Mouse (Mus musculus): Measurements from ENCODE around the gene Smg6. TPM values are rescaled to one million over a fixed set of nuclear protein-coding genes. Genes with fewer than 3 reads are reported as not detected.
"Not testable (repeated sequence)": the region's sequence is repeated elsewhere in the genome, so short reads cannot be mapped to it uniquely, and the experiment has no call there.

Gene Smg6
- total RNA-seq, 2 experiments from 2014 or later = 27.2 to 31.2 TPM

GRCm38 (mm10) chr11:74989047-74989446 is 63.4 kb downstream of the Smg6 start:
- DNase-seq (ENCODE audit: low spot score in 2 of 2) = no peak
- intact Hi-C loops (cut with DNase I) = loop anchor here (10.0 kb wide), 1 partner anchor 146 kb away; no protein-coding TSS in a partner anchor

GRCm38 (mm10) chr11:74990501-74990900 is 64.9 kb downstream of the Smg6 start:
- no peak for DNase-seq (ENCODE audit: low spot score in 2 of 2)
- intact Hi-C loops (cut with DNase I) = loop anchor here (5.0 kb wide), 1 partner anchor 302 kb away; no protein-coding TSS in a partner anchor

- intact Hi-C loops (cut with DNase I) = loop anchor here (5.0 kb wide), 1 partner anchor 301 kb away; no protein-coding TSS in a partner anchor
- no peak for DNase-seq (ENCODE audit: low spot score in 2 of 2)
Observed at GRCm38 (mm10) chr11:74991290-74991689, 65.7 kb downstream of the Smg6 start.

DNA sequence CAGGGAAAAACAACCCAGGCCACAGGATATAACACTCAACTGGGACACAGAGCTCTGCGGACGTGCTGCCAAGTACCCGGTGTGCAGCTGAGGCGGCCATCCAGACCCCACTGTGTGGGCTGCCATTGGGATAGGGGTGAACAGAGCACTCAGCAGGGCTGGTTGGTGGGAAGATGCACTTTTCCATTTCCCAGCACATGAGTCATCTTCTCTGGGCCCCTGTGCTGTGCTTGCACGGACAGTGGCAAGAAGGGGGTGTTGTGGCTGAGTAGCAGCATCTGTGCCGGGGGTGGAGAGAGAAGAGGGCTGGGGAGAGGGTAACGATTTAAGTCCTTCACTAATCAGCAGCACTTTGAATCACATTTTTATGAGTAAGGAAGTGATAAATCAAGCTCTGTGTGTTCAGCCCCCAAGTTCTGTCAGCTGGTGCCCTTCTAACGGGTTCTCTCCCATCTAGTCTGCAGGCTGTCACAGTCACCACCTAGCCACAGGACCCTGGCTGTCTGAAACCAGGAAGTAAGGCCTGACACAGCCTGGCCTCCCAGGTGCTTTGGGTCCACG is 66.9 kb downstream of the Smg6 start:
- intact Hi-C loops (cut with DNase I) = loop anchor here (5.0 kb wide), 1 partner anchor 300 kb away; no protein-coding TSS in a partner anchor
- peak; percentile 50 to 60 for DNase-seq (ENCODE audit: low spot score in 2 of 2)

DNA sequence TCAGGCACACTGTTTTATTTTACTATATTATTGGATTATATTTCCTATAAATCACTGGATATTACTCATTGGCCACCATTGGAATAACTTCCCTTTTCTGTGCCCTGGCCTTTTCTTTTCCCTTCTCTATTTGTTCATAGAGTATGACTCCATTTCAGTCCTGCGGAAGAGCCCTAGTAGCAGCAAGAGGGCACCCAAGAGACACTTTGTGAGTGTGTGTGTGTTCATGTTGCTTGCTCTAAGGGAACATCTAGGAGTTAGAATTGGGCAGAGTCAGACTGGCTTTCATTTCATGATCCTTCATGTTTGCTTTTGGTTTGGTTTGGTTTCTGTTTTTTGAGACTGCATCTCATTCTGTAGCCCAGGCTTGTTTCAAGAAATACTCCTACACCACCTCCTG is 68.5 kb downstream of the Smg6 start:
- intact Hi-C loops (cut with DNase I) = loop anchor here (5.0 kb wide), 1 partner anchor 298 kb away; no protein-coding TSS in a partner anchor
- no peak for DNase-seq (ENCODE audit: low spot score in 2 of 2)

- intact Hi-C loops (cut with DNase I) = loop anchor here (5.0 kb wide), 1 partner anchor 297 kb away; no protein-coding TSS in a partner anchor
- DNase-seq (ENCODE audit: low spot score in 2 of 2) = no peak
Observed at GRCm38 (mm10) chr11:74994856-74995255, 69.2 kb downstream of the Smg6 start.

GRCm38 (mm10) chr11:74996482-74996881 is 70.9 kb downstream of the Smg6 start:
- DNase-seq (ENCODE audit: low spot score in 2 of 2) = no peak
- intact Hi-C loops (cut with DNase I) = no loop called here

GRCm38 (mm10) chr11:75000869-75001653 is 75.4 kb downstream of the Smg6 start:
- no peak for DNase-seq (ENCODE audit: low spot score in 2 of 2)
- intact Hi-C loops (cut with DNase I) = no loop called here

GRCm38 (mm10) chr11:75008270-75008669 is 82.6 kb downstream of the Smg6 start:
- intact Hi-C loops (cut with DNase I) = no loop called here
- DNase-seq (ENCODE audit: low spot score in 2 of 2) = no peak

GRCm38 (mm10) chr11:75009537-75009936 is 83.9 kb downstream of the Smg6 start:
- DNase-seq (ENCODE audit: low spot score in 2 of 2); intact Hi-C loops (cut with DNase I): not testable (repeated sequence)

DNA sequence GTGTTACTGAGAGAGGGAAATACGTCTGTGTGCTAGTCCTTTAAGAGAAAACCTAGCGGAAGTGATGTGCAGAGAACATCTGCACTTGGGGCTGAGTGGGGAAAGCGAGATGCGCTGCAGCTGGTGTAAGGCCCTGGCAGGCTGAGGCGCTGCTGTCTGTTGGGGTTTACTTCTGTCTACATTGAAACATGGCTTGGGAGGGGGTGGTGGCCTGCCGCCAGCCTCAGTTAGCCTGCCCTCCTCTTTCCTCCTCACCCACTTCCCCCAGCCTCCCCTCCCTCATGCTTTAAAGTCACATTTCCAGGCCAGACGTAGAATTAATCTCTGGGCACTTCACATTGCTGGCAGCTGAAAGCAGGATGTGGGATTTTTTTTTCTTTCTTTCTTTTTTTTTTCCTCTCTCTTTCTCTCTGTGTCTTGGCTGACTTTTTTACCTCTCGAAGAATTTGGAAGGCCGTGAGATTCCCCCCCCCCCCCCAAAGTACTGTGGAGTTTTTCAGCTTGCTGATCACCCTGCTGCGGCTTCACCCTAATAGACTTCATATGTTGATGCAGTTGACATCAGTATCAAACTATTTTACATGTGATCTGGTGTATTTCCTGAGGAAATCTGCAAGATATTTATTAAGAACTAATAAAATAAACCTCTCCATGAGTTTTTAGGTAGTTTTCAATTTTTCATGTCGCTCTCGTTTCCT is 87.5 kb downstream of the Smg6 start:
- peak; percentile 45 to 51 for DNase-seq (ENCODE audit: low spot score in 2 of 2)
- intact Hi-C loops (cut with DNase I) = no loop called here

DNA sequence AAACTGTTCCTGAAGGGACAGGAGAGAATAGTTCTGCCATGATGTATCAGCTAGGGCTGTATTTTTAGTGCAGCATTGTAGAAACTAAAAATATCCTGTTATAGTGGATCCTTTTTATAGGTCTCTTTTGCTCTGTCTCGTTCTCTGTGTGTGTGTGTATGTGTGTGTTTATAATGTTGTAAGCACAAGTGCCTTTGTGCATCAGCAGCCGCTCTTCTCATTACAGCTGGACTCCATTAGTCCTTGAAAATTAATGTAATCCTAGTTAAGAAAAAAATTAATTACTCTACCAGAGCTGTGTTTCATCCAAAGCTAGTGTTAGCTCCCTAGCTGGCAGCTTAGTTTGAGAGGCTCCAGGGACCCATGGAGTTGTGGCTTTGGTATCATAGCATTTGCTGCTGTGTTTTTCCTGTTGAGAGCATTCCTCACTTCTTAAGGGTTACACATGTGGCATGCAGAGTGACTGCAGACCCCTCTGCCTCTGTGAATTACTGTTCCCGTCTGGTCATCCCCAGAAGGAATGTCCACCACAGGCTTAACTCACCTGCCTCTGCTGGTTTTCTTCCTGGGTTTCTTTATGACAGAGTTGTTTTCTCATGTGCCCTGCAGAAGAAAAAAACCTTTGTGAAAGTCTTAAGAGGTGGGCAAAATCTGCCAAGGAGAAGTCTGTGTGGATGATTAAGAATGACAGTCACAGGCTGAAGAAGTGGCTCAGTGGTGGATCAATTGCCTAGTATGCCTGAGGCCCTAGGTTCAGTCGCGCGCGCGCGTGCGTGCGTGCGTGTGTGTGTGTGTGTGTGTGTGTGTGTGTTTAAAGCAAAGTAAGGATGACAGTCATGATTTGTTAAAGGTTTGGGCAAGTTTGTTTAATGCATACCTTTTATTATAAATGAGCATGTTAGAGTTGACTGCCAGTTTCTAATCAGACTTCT is 88.4 kb downstream of the Smg6 start:
- DNase-seq (ENCODE audit: low spot score in 2 of 2) = no peak
- intact Hi-C loops (cut with DNase I) = no loop called here

DNA sequence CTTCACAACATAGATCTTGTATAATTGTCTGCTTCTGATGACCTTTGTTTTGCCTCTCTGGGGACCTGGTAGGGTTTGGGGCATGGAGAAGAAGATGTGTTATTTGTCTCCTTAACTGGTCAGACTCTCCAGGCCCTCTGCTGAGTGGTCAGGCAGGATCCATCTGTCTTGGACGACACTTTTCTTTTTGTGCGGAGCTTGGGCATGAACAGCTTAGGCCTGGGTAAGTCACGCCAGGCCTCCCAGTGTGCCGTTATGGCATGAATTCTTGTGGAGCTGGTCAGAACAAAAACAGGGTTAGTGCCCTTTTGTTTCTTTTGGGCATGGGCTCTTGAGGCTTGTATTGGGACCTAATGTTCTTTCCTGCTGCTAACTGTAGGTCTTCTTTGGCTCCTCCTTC is 89.2 kb downstream of the Smg6 start:
- no peak for DNase-seq (ENCODE audit: low spot score in 2 of 2)
- intact Hi-C loops (cut with DNase I) = no loop called here

GRCm38 (mm10) chr11:75015453-75015871 is 89.8 kb downstream of the Smg6 start:
- peak in 1 of 2 experiments; percentile 30 for DNase-seq (ENCODE audit: low spot score in 2 of 2)
- intact Hi-C loops (cut with DNase I) = no loop called here

GRCm38 (mm10) chr11:75016309-75016860 is 90.8 kb downstream of the Smg6 start:
- no peak for DNase-seq (ENCODE audit: low spot score in 2 of 2)
- intact Hi-C loops (cut with DNase I) = no loop called here

GRCm38 (mm10) chr11:75017831-75018230 is 92.2 kb downstream of the Smg6 start:
- intact Hi-C loops (cut with DNase I) = no loop called here
- DNase-seq (ENCODE audit: low spot score in 2 of 2) = no peak

DNA sequence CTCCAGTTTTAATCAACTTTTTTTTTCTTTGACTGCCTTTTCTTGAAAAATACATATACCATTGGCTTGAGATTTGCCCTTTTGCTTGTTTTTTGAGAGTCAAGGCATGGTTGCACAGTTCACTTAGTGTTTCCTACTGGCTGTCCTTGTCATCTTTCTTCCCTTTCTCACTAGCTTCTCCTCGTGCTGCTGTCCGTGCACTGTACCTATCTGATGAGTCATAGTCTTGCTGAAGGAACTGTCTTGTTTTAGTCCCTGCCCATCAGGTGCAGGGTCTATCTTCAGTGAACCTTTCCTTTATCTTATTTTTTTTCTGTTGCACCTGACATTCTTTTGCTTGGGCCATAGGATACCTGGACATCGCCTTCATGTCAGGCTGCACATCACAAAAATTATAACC is 101.4 kb downstream of the Smg6 start:
- intact Hi-C loops (cut with DNase I) = no loop called here
- DNase-seq (ENCODE audit: low spot score in 2 of 2) = no peak

DNA sequence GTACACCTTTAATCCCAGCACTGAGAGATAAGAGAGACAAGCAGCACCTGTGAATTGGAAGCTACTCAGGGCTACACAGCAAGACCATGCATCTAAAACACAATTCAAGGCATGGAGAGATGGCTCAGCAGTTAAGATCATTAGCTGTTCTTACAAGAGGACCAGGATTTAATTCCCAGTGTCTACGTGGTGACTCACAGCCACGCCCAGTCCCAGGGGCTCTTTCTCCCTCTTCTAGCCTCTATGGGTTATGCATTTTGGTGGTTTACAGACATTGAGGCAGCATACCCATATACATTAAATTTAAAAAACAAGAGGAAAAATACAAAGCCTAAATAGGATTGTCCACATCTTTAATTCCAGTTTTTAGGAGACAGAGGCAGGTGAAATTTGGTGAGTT is 102.0 kb downstream of the Smg6 start:
- DNase-seq (ENCODE audit: low spot score in 2 of 2) = no peak
- intact Hi-C loops (cut with DNase I) = no loop called here

GRCm38 (mm10) chr11:75031251-75031650 is 105.6 kb downstream of the Smg6 start:
- DNase-seq (ENCODE audit: low spot score in 2 of 2) = no peak
- intact Hi-C loops (cut with DNase I) = no loop called here

Measured in left cerebral cortex, postnatal 36 days (tissue).